Mouse (Mus musculus): Measurements from ENCODE around the gene Pltp. TPM values are rescaled to one million over a fixed set of nuclear protein-coding genes. Genes with fewer than 3 reads are reported as not detected.
"Not testable (repeated sequence)": the region's sequence is repeated elsewhere in the genome, so short reads cannot be mapped to it uniquely, and the experiment has no call there.

Gene Pltp
- total and polyA plus RNA-seq, 2 experiments from 2014 or later = 43.4 to 80.7 TPM

- peak within 1 kb of the TSS; percentile 94 for H3K4me2 ChIP-seq (ENCODE audit: low read depth)
- no peaks in the 10 kb centered on the region for H3K27me3 ChIP-seq (ENCODE audit: insufficient read depth, low read length)
- peak; percentile 96 for DNase-seq
- peak within 1 kb of the TSS; percentile 100 for H3K27ac ChIP-seq (ENCODE audit: low read depth, low read length)
- ATAC-seq = peak; percentile 93
- H3K9ac ChIP-seq = peak within 1 kb of the TSS; percentile 100
- WGBS = under 1% methylated on average over 37 of the region's 40 CpGs
- H3K4me1 ChIP-seq (ENCODE audit: insufficient read depth) = peaks cover 15% of the 10 kb centered on the region
- H3K9me3 ChIP-seq (ENCODE audit: low read length) = no peaks in the 10 kb centered on the region
- peaks cover 16% of the 10 kb centered on the region for H3K36me3 ChIP-seq (ENCODE audit: insufficient read depth)
- TF ChIP-seq CTCF (IDR thresholded peaks at IDR 0.05; ENCODE audit: low read depth) = peak; percentile 43
- H3K4me3 ChIP-seq (ENCODE audit: low read depth, low read length) = peak within 1 kb of the TSS; percentile 94
Measured at GRCm38 (mm10) chr2:164879228-164879567, 21.7 kb upstream of the Pltp start, which contains the start of gene Pcif1. TSS of gene Pcif1 (plus strand) at chr2:164879304.

- Histone ChIP-seq H3K4me1 (ENCODE audit: insufficient read depth) (peaks cover 15% of the 10 kb centered on the region), H3K4me2 (ENCODE audit: low read depth) (peak overlapping the region; percentile 94), H3K4me3 (ENCODE audit: low read depth, low read length) (peak overlapping the region; percentile 94), H3K9ac (peak overlapping the region; percentile 100), H3K9me3 (ENCODE audit: low read length) (no peaks in the 10 kb centered on the region), H3K36me3 (ENCODE audit: insufficient read depth) (peaks cover 11% of the 10 kb centered on the region), H3K27me3 (ENCODE audit: insufficient read depth, low read length) (no peaks in the 10 kb centered on the region), H3K27ac (ENCODE audit: low read depth, low read length) (peak overlapping the region; percentile 100)
- peak; percentile 55 for DNase-seq
- ATAC-seq = peak; percentile 28
- 0 out of 2 replicates have a peak, but pooled peaks have one; percentile 11 for TF ChIP-seq CTCF (IDR thresholded peaks at IDR 0.05; ENCODE audit: low read depth)
- WGBS = 1% methylated on average over 28 of the region's 28 CpGs
Measured at GRCm38 (mm10) chr2:164878509-164879227, 21.2 kb upstream of the Pltp start.

- H3K4me3 ChIP-seq (ENCODE audit: low read depth, low read length) = not testable (repeated sequence)
- peak overlapping the region; percentile 94 for H3K4me2 ChIP-seq (ENCODE audit: low read depth)
Measured at GRCm38 (mm10) chr2:164877376-164878215, 20.1 kb upstream of the Pltp start.

GRCm38 (mm10) chr2:164875648-164876047 lies 18.1 kb upstream of the Pltp start:
- peaks cover 12% of the 10 kb centered on the region for H3K4me1 ChIP-seq (ENCODE audit: insufficient read depth)
- H3K27ac ChIP-seq (ENCODE audit: low read depth, low read length); H3K9ac ChIP-seq; DNase-seq; H3K4me2 ChIP-seq (ENCODE audit: low read depth); H3K4me3 ChIP-seq (ENCODE audit: low read depth, low read length); ATAC-seq; H3K9me3 ChIP-seq (ENCODE audit: low read length); H3K36me3 ChIP-seq (ENCODE audit: insufficient read depth); H3K27me3 ChIP-seq (ENCODE audit: insufficient read depth, low read length): not testable (repeated sequence)
- 57% methylated on average over 2 of the region's 2 CpGs for WGBS

More at GRCm38 (mm10) chr2:164877376-164878215, 20.1 kb upstream of the Pltp start:
- WGBS = 76% methylated on average over 11 of the region's 11 CpGs
- not testable (repeated sequence) for H3K36me3 ChIP-seq (ENCODE audit: insufficient read depth); H3K27me3 ChIP-seq (ENCODE audit: insufficient read depth, low read length); H3K9ac ChIP-seq; H3K27ac ChIP-seq (ENCODE audit: low read depth, low read length); ATAC-seq; DNase-seq; H3K9me3 ChIP-seq (ENCODE audit: low read length)
- H3K4me1 ChIP-seq (ENCODE audit: insufficient read depth) = peaks cover 15% of the 10 kb centered on the region

- no peak overlapping the region for H3K4me3 ChIP-seq (ENCODE audit: low read depth, low read length)
- peaks cover 7% of the 10 kb centered on the region; the same call in 1 of the 2 replicates for H3K4me1 ChIP-seq (ENCODE audit: insufficient read depth)
Measured at GRCm38 (mm10) chr2:164874239-164874769, 16.8 kb upstream of the Pltp start.

GRCm38 (mm10) chr2:164873621-164874020 lies 16.1 kb upstream of the Pltp start:
- H3K27ac ChIP-seq (ENCODE audit: low read depth, low read length) = no peak overlapping the region
- peaks cover 5% of the 10 kb centered on the region; the same call in 1 of the 2 replicates for H3K4me1 ChIP-seq (ENCODE audit: insufficient read depth)
- no peaks in the 10 kb centered on the region for H3K36me3 ChIP-seq (ENCODE audit: insufficient read depth)
- no peak for DNase-seq
- no peak overlapping the region for H3K4me2 ChIP-seq (ENCODE audit: low read depth)
- ATAC-seq = no peak
- no peaks in the 10 kb centered on the region for H3K27me3 ChIP-seq (ENCODE audit: insufficient read depth, low read length)
- H3K4me3 ChIP-seq (ENCODE audit: low read depth, low read length) = no peak overlapping the region
- no peak for TF ChIP-seq CTCF (IDR thresholded peaks at IDR 0.05; ENCODE audit: low read depth)
- H3K9me3 ChIP-seq (ENCODE audit: low read length) = no peaks in the 10 kb centered on the region
- WGBS = 68% methylated on average over 3 of the region's 3 CpGs
- H3K9ac ChIP-seq = no peak overlapping the region

More at GRCm38 (mm10) chr2:164874239-164874769, 16.8 kb upstream of the Pltp start:
- H3K9ac ChIP-seq = no peak overlapping the region
- DNase-seq (no peak), ATAC-seq (no peak)
- H3K4me2 ChIP-seq (ENCODE audit: low read depth) = no peak overlapping the region
- H3K9me3 ChIP-seq (ENCODE audit: low read length) = no peaks in the 10 kb centered on the region
- TF ChIP-seq CTCF (IDR thresholded peaks at IDR 0.05; ENCODE audit: low read depth) = no peak
- H3K27ac ChIP-seq (ENCODE audit: low read depth, low read length) = no peak overlapping the region
- 56% methylated on average over 1 of the region's 1 CpGs for WGBS
- H3K27me3 ChIP-seq (ENCODE audit: insufficient read depth, low read length) = no peaks in the 10 kb centered on the region
- no peaks in the 10 kb centered on the region for H3K36me3 ChIP-seq (ENCODE audit: insufficient read depth)

All from forebrain, postnatal 0 days (tissue).